Comparison of ENCODE assay signal across 9 mouse cellular contexts in genomic region chr8:46595593-46595992, GRCm38 (mm10). TPM values are rescaled to one million over a fixed set of nuclear protein-coding genes. Genes with fewer than 3 reads are reported as not detected.
DNase-seq lines count a peak whose midpoint lies in the region; ATAC-seq and TF ChIP-seq lines count a peak whose summit lies in the region.
"Had no signal": no experiment of that assay in that cellular context is flagged by ENCODE, and none has a peak within 500 bp of the region (broad histone marks: within the 10 kb centered on the region; RNA-seq: fewer than 3 reads in every experiment).

No protein-coding gene starts in this region.

- H3K27me3 ChIP-seq in kidney, embryonic 14.5 days (ENCODE audit: control insufficient read depth, insufficient read depth, low read length) = no peaks in the 10 kb centered on the region
- H3K27me3 ChIP-seq in G1E (ENCODE audit: insufficient read depth, low read length) = no peaks in the 10 kb centered on the region
- no peaks in the 10 kb centered on the region for H3K27me3 ChIP-seq in liver, embryonic 12.5 days (replicated peaks)
- no peaks in the 10 kb centered on the region for H3K27me3 ChIP-seq in forebrain, embryonic 13.5 days
- H3K27me3 ChIP-seq: embryonic facial prominence, embryonic 13.5 days; limb, embryonic 15.5 days had no signal

- TF ChIP-seq CTCF in G1E (IDR thresholded peaks at IDR 0.05; ENCODE audit: low read depth, low read length) = no peak

- H3K27ac ChIP-seq in kidney, embryonic 14.5 days (ENCODE audit: low read depth, low read length) = no peak overlapping the region
- H3K27ac ChIP-seq in liver, embryonic 12.5 days = peak overlapping the region; percentile 27; the same call in 1 of the 2 replicates
- no peak overlapping the region for H3K27ac ChIP-seq in forebrain, embryonic 13.5 days
- H3K27ac ChIP-seq: embryonic facial prominence, embryonic 13.5 days; limb, embryonic 15.5 days had no signal

- H3K4me3 ChIP-seq in kidney, embryonic 14.5 days (ENCODE audit: low read length) = no peak overlapping the region
- H3K4me3 ChIP-seq in G1E (ENCODE audit: low read depth, low read length) = no peak overlapping the region
- no peak overlapping the region for H3K4me3 ChIP-seq in liver, embryonic 12.5 days
- no peak overlapping the region for H3K4me3 ChIP-seq in forebrain, embryonic 13.5 days
- H3K4me3 ChIP-seq: embryonic facial prominence, embryonic 13.5 days; limb, embryonic 15.5 days had no signal

- no peak overlapping the region for H3K9ac ChIP-seq in kidney, embryonic 14.5 days (ENCODE audit: low read depth, low read length)
- no peak overlapping the region for H3K9ac ChIP-seq in liver, embryonic 12.5 days
- H3K9ac ChIP-seq in forebrain, embryonic 13.5 days = no peak overlapping the region
- H3K9ac ChIP-seq: embryonic facial prominence, embryonic 13.5 days; limb, embryonic 15.5 days had no signal

- DNase-seq in kidney, adult 8-10 months = peak; percentile 60 to 78
- peak; percentile 85 for DNase-seq in A20 (ENCODE audit: low read depth, low spot score)
- peak; percentile 26 for DNase-seq in G1E (ENCODE audit: low spot score)
- DNase-seq in right cerebral cortex, adult 2 months (ENCODE audit: low spot score in 2 of 2) = no peak

- H3K36me3 ChIP-seq in kidney, embryonic 14.5 days (ENCODE audit: control insufficient read depth, insufficient read depth, low read length) = no peaks in the 10 kb centered on the region; the same call in 1 of the 2 replicates
- peaks cover 66% of the 10 kb centered on the region for H3K36me3 ChIP-seq in G1E (replicated peaks)
- H3K36me3 ChIP-seq in liver, embryonic 12.5 days = peaks cover 44% of the 10 kb centered on the region
- peaks cover 4% of the 10 kb centered on the region; the same call in 1 of the 2 replicates for H3K36me3 ChIP-seq in forebrain, embryonic 13.5 days (ENCODE audit: poor library complexity, severe bottlenecking)

- H3K9me3 ChIP-seq in kidney, embryonic 14.5 days (ENCODE audit: control insufficient read depth, low read length) = no peaks in the 10 kb centered on the region
- no peaks in the 10 kb centered on the region for H3K9me3 ChIP-seq in G1E (replicated peaks)
- H3K9me3 ChIP-seq in liver, embryonic 12.5 days (replicated peaks) = no peaks in the 10 kb centered on the region
- H3K9me3 ChIP-seq in forebrain, embryonic 13.5 days (replicated peaks) = no peaks in the 10 kb centered on the region
- H3K9me3 ChIP-seq: embryonic facial prominence, embryonic 13.5 days; limb, embryonic 15.5 days had no signal

- ATAC-seq in kidney, embryonic 14.5 days (ENCODE audit: low FRiP score, low TSS enrichment) = no peak
- peak; percentile 88 for ATAC-seq in G1E (ENCODE audit: extremely low read depth, insufficient number of reproducible peaks, low FRiP score, poor library complexity, severe bottlenecking)
- ATAC-seq in liver, embryonic 12.5 days = no peak
- no peak for ATAC-seq in forebrain, embryonic 13.5 days

- no peaks in the 10 kb centered on the region for H3K4me1 ChIP-seq in kidney, embryonic 14.5 days (ENCODE audit: control insufficient read depth, insufficient read depth, low read length)
- H3K4me1 ChIP-seq in G1E (ENCODE audit: insufficient read depth, low read depth, low read length) = peaks cover 73% of the 10 kb centered on the region
- peaks cover 71% of the 10 kb centered on the region for H3K4me1 ChIP-seq in liver, embryonic 12.5 days
- no peaks in the 10 kb centered on the region for H3K4me1 ChIP-seq in forebrain, embryonic 13.5 days
- H3K4me1 ChIP-seq: embryonic facial prominence, embryonic 13.5 days; limb, embryonic 15.5 days had no signal

- no peak overlapping the region for H3K4me2 ChIP-seq in kidney, embryonic 14.5 days (replicated peaks; ENCODE audit: low read depth, low read length)
- H3K4me2 ChIP-seq in liver, embryonic 12.5 days = no peak overlapping the region
- no peak overlapping the region for H3K4me2 ChIP-seq in forebrain, embryonic 13.5 days
- H3K4me2 ChIP-seq: embryonic facial prominence, embryonic 13.5 days; limb, embryonic 15.5 days had no signal

- WGBS in kidney, embryonic 14.5 days = 89% methylated on average over 2 of the region's 2 CpGs
- WGBS in liver, embryonic 12.5 days (ENCODE audit: insufficient replicate concordance) = 38% methylated on average over 2 of the region's 2 CpGs
- 91% methylated on average over 2 of the region's 2 CpGs for WGBS in forebrain, embryonic 13.5 days

RNA-seq across cellular contexts. Expression of gene Primpol, which starts 21.4 kb away (rescaled TPM):
- polyA plus RNA-seq in kidney, embryonic 14.5 days (2014; fragmentation: Nextera tagmentation; extraction: Ambion mirVana) = 10.6 and 15.1 TPM in 2 replicates
- total RNA-seq in G1E (2014; fragmentation: Nextera tagmentation) (137 and 150 TPM in 2 replicates), G1E (2017) (39.6 and 44.2 TPM in 2 replicates)
- polyA plus RNA-seq in G1E (2012) = 2.3 and 5.3 TPM in 2 replicates
- 11.7 and 13.1 TPM in 2 replicates for polyA plus RNA-seq in liver, embryonic 12.5 days (2016; fragmentation: Nextera tagmentation; extraction: Ambion mirVana)
- 8.3 and 10.3 TPM in 2 replicates for polyA plus RNA-seq in forebrain, embryonic 13.5 days (2015; fragmentation: Nextera tagmentation; extraction: Ambion mirVana)

RNA-seq across cellular contexts. Expression of gene Casp3, which starts 21.5 kb away (rescaled TPM):
- polyA plus RNA-seq in kidney, embryonic 14.5 days (2014; fragmentation: Nextera tagmentation; extraction: Ambion mirVana) = 45.9 and 69.4 TPM in 2 replicates
- 101 and 102 TPM in 2 replicates for total RNA-seq in G1E (2014; fragmentation: Nextera tagmentation)
- 364 and 390 TPM in 2 replicates for total RNA-seq in G1E (2017)
- 23.9 and 38.8 TPM in 2 replicates for polyA plus RNA-seq in G1E (2012)
- polyA plus RNA-seq in liver, embryonic 12.5 days (2016; fragmentation: Nextera tagmentation; extraction: Ambion mirVana) = 94.0 and 94.6 TPM in 2 replicates
- 208 and 213 TPM in 2 replicates for polyA plus RNA-seq in forebrain, embryonic 13.5 days (2015; fragmentation: Nextera tagmentation; extraction: Ambion mirVana)

RNA-seq across cellular contexts. Expression of gene Cenpu, which starts 43.8 kb away (rescaled TPM):
- polyA plus RNA-seq in kidney, embryonic 14.5 days (2014; fragmentation: Nextera tagmentation; extraction: Ambion mirVana) = 19.4 and 24.5 TPM in 2 replicates
- total RNA-seq in G1E (2014; fragmentation: Nextera tagmentation) (59.2 and 73.6 TPM in 2 replicates), G1E (2017) (72.1 and 94.1 TPM in 2 replicates)
- 16.4 and 18.3 TPM in 2 replicates for polyA plus RNA-seq in G1E (2012)
- 20.7 and 22.2 TPM in 2 replicates for polyA plus RNA-seq in liver, embryonic 12.5 days (2016; fragmentation: Nextera tagmentation; extraction: Ambion mirVana)
- polyA plus RNA-seq in forebrain, embryonic 13.5 days (2015; fragmentation: Nextera tagmentation; extraction: Ambion mirVana) = 23.0 and 25.5 TPM in 2 replicates

Comparison
In these comparisons a context has a peak if more than half of its experiments do, and no peak if none do; other contexts are left out.
1. DNase-seq: peak in kidney, adult 8-10 months (2 of 2), A20 (single experiment) and G1E (single experiment); none in right cerebral cortex, adult 2 months (0 of 2).